Mouse (Mus musculus) right cerebral cortex, postnatal 14 days (tissue): ENCODE results near the gene Agfg2.
A peak's percentile ranks its signal among the peaks of the same experiment; 100 is the strongest.
"Not testable (repeated sequence)": the region's sequence is repeated elsewhere in the genome, so short reads cannot be mapped to it uniquely, and the experiment has no call there.

Source experiments
- DNase-seq: peaks from one replicate; pipeline ENCODE4 v3.0.0; 2022

Agfg2 gene

GRCm38 (mm10) chr5:137642886-137643285, 41.6 kb downstream of the Agfg2 start:
- no peak for DNase-seq

- peak; percentile 40 for DNase-seq
Measured at GRCm38 (mm10) chr5:137641054-137641453, 43.5 kb downstream of the Agfg2 start, which contains the start of gene Sap25. Sap25 (plus strand) TSS chr5:137641334.

GRCm38 (mm10) chr5:137639472-137639871, 45.1 kb downstream of the Agfg2 start:
- no peak for DNase-seq

- no peak for DNase-seq
Measured at GRCm38 (mm10) chr5:137633397-137634084, 51.0 kb downstream of the Agfg2 start.

GRCm38 (mm10) chr5:137631591-137631990, 52.9 kb downstream of the Agfg2 start:
- DNase-seq: no peak

- no peak for DNase-seq
Measured at GRCm38 (mm10) chr5:137631171-137631570, 53.4 kb downstream of the Agfg2 start.

GRCm38 (mm10) chr5:137630602-137631001, 53.9 kb downstream of the Agfg2 start:
- DNase-seq: no peak

- DNase-seq: no peak
Measured at GRCm38 (mm10) chr5:137629906-137630545, 54.5 kb downstream of the Agfg2 start.

GRCm38 (mm10) chr5:137629306-137629721, 55.2 kb downstream of the Agfg2 start:
- peak; percentile 49 for DNase-seq

GRCm38 (mm10) chr5:137628498-137629305, 55.8 kb downstream of the Agfg2 start, which contains the start of the genes Fbxo24, Lrch4 and Gm20605:
Fbxo24 (minus strand) TSS chr5:137629002.
Lrch4 (plus strand) TSS chr5:137629121.
Gm20605 (plus strand) TSS chr5:137629175.
- peak; percentile 97 for DNase-seq

- no peak for DNase-seq
Measured at GRCm38 (mm10) chr5:137627991-137628390, 56.5 kb downstream of the Agfg2 start.

GRCm38 (mm10) chr5:137623937-137624530, 60.5 kb downstream of the Agfg2 start:
- DNase-seq: no peak

GRCm38 (mm10) chr5:137615347-137615746, 69.2 kb downstream of the Agfg2 start:
- no peak for DNase-seq

GRCm38 (mm10) chr5:137614921-137615320, 69.6 kb downstream of the Agfg2 start:
- DNase-seq: not testable (repeated sequence)

GRCm38 (mm10) chr5:137613550-137613949, 71.0 kb downstream of the Agfg2 start, which contains the start of gene Pcolce:
Pcolce (minus strand) TSS chr5:137613784.
- no peak for DNase-seq

- no peak for DNase-seq
Measured at GRCm38 (mm10) chr5:137613076-137613475, 71.5 kb downstream of the Agfg2 start.

- no peak for DNase-seq
Measured at GRCm38 (mm10) chr5:137611245-137611602, 73.3 kb downstream of the Agfg2 start.

GRCm38 (mm10) chr5:137610548-137611244, 73.8 kb downstream of the Agfg2 start:
- no peak for DNase-seq

GRCm38 (mm10) chr5:137610056-137610455, 74.5 kb downstream of the Agfg2 start:
- no peak for DNase-seq

GRCm38 (mm10) chr5:137609292-137609691, 75.2 kb downstream of the Agfg2 start:
- no peak for DNase-seq

- no peak for DNase-seq
Measured at GRCm38 (mm10) chr5:137608654-137609190, 75.8 kb downstream of the Agfg2 start.
